Mouse (Mus musculus) cortical plate, adult 2 months (tissue): ENCODE data around the gene Pigk.

Experiments used
- CTCF ChIP-seq: fragments of 200-500 bp; IDR thresholded peaks from 2 replicates; pipeline ENCODE4 v1.5.1; 2011; ENCODE audit warnings: mild to moderate bottlenecking, control low read depth, low read length; ENCODE audit not compliant: insufficient read depth; ENCODE audit errors: extremely low read depth
- POLR2A ChIP-seq: fragments of 200-500 bp; IDR thresholded peaks from 2 replicates; pipeline ENCODE4 v1.6.1; 2011; ENCODE audit warnings: mild to moderate bottlenecking, low read length, control low read depth; ENCODE audit not compliant: insufficient read depth; ENCODE audit errors: extremely low read depth

GRCm38 (mm10) chr3:152920365-152920764, 206.5 kb downstream of the Pigk start:
- no peak for TF ChIP-seq CTCF
- no peak for TF ChIP-seq POLR2A
